ENCODE assay signal across 8 mouse cellular contexts in the genomic region with DNA sequence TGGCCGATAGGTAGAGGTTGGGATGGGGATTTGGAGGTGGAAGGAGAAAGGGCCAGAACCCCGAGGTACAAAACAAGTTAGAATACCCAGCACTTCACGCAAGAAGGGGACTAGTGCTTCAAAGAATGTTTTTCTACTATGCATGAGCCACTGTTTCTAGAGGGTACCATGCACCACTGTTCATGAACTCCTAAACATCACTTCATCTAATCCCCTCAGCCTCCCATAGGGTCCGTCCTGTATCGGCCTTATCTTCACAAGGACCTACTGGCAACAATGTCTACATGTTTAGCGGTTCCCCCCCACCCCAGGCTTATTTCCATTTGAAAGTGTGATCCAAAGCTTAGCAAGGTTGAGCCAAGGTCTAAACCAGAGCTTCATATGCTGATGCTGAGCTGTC.
DNase-seq lines count a peak whose midpoint lies in the region; ATAC-seq lines count a peak whose summit lies in the region.

No protein-coding gene starts in this region.

- no peak for DNase-seq in heart, postnatal 36 days
- DNase-seq in thymus, postnatal 25 days = no peak
- no peak for DNase-seq in urinary bladder, adult 2 months (ENCODE audit: low spot score)
- DNase-seq in T-cell, adult 2 months (ENCODE audit: low spot score) = no peak

- no peak overlapping the region; the same call in 1 of the 2 replicates for H3K4me2 ChIP-seq in heart, embryonic 14.5 days (ENCODE audit: low read length)
- H3K4me2 ChIP-seq in embryonic facial prominence, embryonic 13.5 days = peak overlapping the region; percentile 44; the same call in 1 of the 2 replicates
- H3K4me2 ChIP-seq in hindbrain, embryonic 12.5 days (replicated peaks) = no peak overlapping the region
- H3K4me2 ChIP-seq in midbrain, embryonic 15.5 days = no peak overlapping the region

- H3K9me3 ChIP-seq in heart, embryonic 14.5 days (ENCODE audit: control insufficient read depth, low read length) = no peaks in the 10 kb centered on the region
- H3K9me3 ChIP-seq in embryonic facial prominence, embryonic 13.5 days = no peaks in the 10 kb centered on the region
- H3K9me3 ChIP-seq in hindbrain, embryonic 12.5 days (replicated peaks) = no peaks in the 10 kb centered on the region
- no peaks in the 10 kb centered on the region for H3K9me3 ChIP-seq in midbrain, embryonic 15.5 days

- no peak for ATAC-seq in heart, embryonic 14.5 days (ENCODE audit: insufficient number of reproducible peaks, insufficient read depth, low FRiP score, low read depth)
- ATAC-seq in embryonic facial prominence, embryonic 13.5 days (ENCODE audit: insufficient number of reproducible peaks, insufficient read depth, low FRiP score, low TSS enrichment, low read depth) = no peak
- peak; percentile 74 for ATAC-seq in hindbrain, embryonic 12.5 days (ENCODE audit: low FRiP score)
- peak; percentile 67 for ATAC-seq in midbrain, embryonic 15.5 days (replicated peaks)

- WGBS in heart, embryonic 14.5 days = 53% methylated on average over 6 of the region's 6 CpGs
- WGBS in embryonic facial prominence, embryonic 13.5 days = 67% methylated on average over 6 of the region's 6 CpGs
- whole genome bisulfite sequencing in hindbrain, embryonic 12.5 days = 69% methylated on average over 6 of the region's 6 CpGs
- 54% methylated on average over 6 of the region's 6 CpGs for WGBS in midbrain, embryonic 15.5 days

- peak overlapping the region in 1 of 2 experiments; percentile 10; a peak in 1 of 4 replicates for H3K27ac ChIP-seq in heart, embryonic 14.5 days (replicated peaks in 1 of 2; ENCODE audit: control insufficient read depth in 1 of 2, insufficient read depth in 1 of 2, low read depth in 2 of 2, low read length in 2 of 2)
- H3K27ac ChIP-seq in embryonic facial prominence, embryonic 13.5 days = no peak overlapping the region
- no peak overlapping the region for H3K27ac ChIP-seq in hindbrain, embryonic 12.5 days
- peak overlapping the region; percentile 53 for H3K27ac ChIP-seq in midbrain, embryonic 15.5 days

- H3K4me3 ChIP-seq in heart, embryonic 14.5 days (ENCODE audit: control insufficient read depth in 1 of 2, insufficient read depth in 1 of 2, low read depth in 1 of 2, low read length in 2 of 2) = no peak overlapping the region
- H3K4me3 ChIP-seq in embryonic facial prominence, embryonic 13.5 days = no peak overlapping the region
- H3K4me3 ChIP-seq in hindbrain, embryonic 12.5 days = no peak overlapping the region
- no peak overlapping the region for H3K4me3 ChIP-seq in midbrain, embryonic 15.5 days

- intact Hi-C loops in heart, postnatal 36 days (cut with DNase I) = loop anchor here (1.0 to 10.0 kb wide), 3 partner anchors 206 to 383 kb away; no protein-coding TSS in a partner anchor

- no peaks in the 10 kb centered on the region for H3K27me3 ChIP-seq in heart, embryonic 14.5 days (ENCODE audit: control insufficient read depth, insufficient read depth, low read length)
- no peaks in the 10 kb centered on the region for H3K27me3 ChIP-seq in embryonic facial prominence, embryonic 13.5 days
- H3K27me3 ChIP-seq in hindbrain, embryonic 12.5 days = no peaks in the 10 kb centered on the region
- H3K27me3 ChIP-seq in midbrain, embryonic 15.5 days (replicated peaks) = no peaks in the 10 kb centered on the region

- 0 out of 2 replicates have a peak, but pooled peaks cover 2% of the 10 kb centered on the region for H3K36me3 ChIP-seq in heart, embryonic 14.5 days (ENCODE audit: control insufficient read depth, insufficient read depth, low read length)
- no peaks in the 10 kb centered on the region for H3K36me3 ChIP-seq in embryonic facial prominence, embryonic 13.5 days
- no peaks in the 10 kb centered on the region for H3K36me3 ChIP-seq in hindbrain, embryonic 12.5 days
- no peaks in the 10 kb centered on the region for H3K36me3 ChIP-seq in midbrain, embryonic 15.5 days (replicated peaks)

- H3K9ac ChIP-seq in heart, embryonic 14.5 days (ENCODE audit: low read length) = 0 out of 2 replicates have a peak overlapping the region, but pooled peaks have one; percentile 2
- 0 out of 2 replicates have a peak overlapping the region, but pooled peaks have one; percentile 27 for H3K9ac ChIP-seq in embryonic facial prominence, embryonic 13.5 days
- H3K9ac ChIP-seq in hindbrain, embryonic 12.5 days = no peak overlapping the region
- no peak overlapping the region for H3K9ac ChIP-seq in midbrain, embryonic 15.5 days

- peaks cover 2 to 5% of the 10 kb centered on the region in 2 experiments; a peak in 1 of 4 replicates for H3K4me1 ChIP-seq in heart, embryonic 14.5 days (ENCODE audit: control insufficient read depth in 2 of 2, insufficient read depth in 2 of 2, low read length in 2 of 2)
- peaks cover 12% of the 10 kb centered on the region for H3K4me1 ChIP-seq in embryonic facial prominence, embryonic 13.5 days
- peaks cover 8% of the 10 kb centered on the region for H3K4me1 ChIP-seq in hindbrain, embryonic 12.5 days
- peaks cover 9% of the 10 kb centered on the region for H3K4me1 ChIP-seq in midbrain, embryonic 15.5 days

Comparison
In these comparisons a context has a peak if more than half of its experiments do, and no peak if none do; other contexts are left out.
1. ATAC-seq: peak in hindbrain, embryonic 12.5 days (single experiment) and midbrain, embryonic 15.5 days (single experiment); none in heart, embryonic 14.5 days (single experiment) and embryonic facial prominence, embryonic 13.5 days (single experiment).
2. H3K9ac ChIP-seq: peak in heart, embryonic 14.5 days (single experiment) and embryonic facial prominence, embryonic 13.5 days (single experiment); none in hindbrain, embryonic 12.5 days (single experiment) and midbrain, embryonic 15.5 days (single experiment).